Mouse (Mus musculus): Measurements from ENCODE around the gene Sac3d1. TPM values are rescaled to one million over a fixed set of nuclear protein-coding genes. Genes with fewer than 3 reads are reported as not detected.

Gene Sac3d1
- polyA plus RNA-seq, 1 experiment from 2014 or later = 70.0 TPM

DNA sequence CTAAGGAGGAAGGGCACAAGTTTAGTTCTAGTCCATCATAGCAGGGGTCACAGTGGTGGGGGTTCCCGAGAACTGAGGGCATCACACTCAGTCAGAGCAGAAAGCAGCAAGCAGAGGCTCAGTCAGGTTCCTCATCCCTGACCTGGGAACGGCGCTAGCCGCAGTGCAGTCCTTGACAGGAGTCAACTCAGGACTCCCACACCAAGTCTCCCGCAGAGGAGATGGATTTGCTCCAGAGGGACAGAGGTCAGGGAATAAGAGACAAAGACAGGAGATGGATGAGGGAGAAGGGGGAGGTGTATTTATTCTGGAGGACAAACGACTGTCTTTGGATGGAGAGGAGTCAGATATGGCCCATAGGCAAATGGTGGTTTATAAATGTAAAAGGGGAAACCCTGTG is 5.3 kb downstream of the Sac3d1 start:
- Histone ChIP-seq H3K4me1 (peaks cover 17% of the 10 kb centered on the region), H3K9me3 (replicated peaks) (no peaks in the 10 kb centered on the region), H3K27me3 (ENCODE audit: low read depth, poor library complexity, severe bottlenecking) (no peaks in the 10 kb centered on the region), H3K27ac (replicated peaks) (no peak overlapping the region), H3K4me3 (no peak overlapping the region), H3K36me3 (peaks cover 57% of the 10 kb centered on the region)
- DNase-seq (ENCODE audit: low spot score) = no peak
- WGBS = 77% methylated on average over 6 of the region's 6 CpGs

GRCm38 (mm10) chr19:6105586-6105985 is 12.9 kb downstream of the Sac3d1 start, which contains the start of gene Naaladl1:
Gene Naaladl1 (plus strand): TSS chr19:6105782.
- H3K36me3 ChIP-seq = 0 out of 2 replicates have a peak, but pooled peaks cover 8% of the 10 kb centered on the region
- H3K4me3 ChIP-seq = no peak within 1 kb of the TSS
- no peaks in the 10 kb centered on the region for H3K27me3 ChIP-seq (ENCODE audit: low read depth, poor library complexity, severe bottlenecking)
- no peak within 1 kb of the TSS for H3K27ac ChIP-seq (replicated peaks)
- WGBS = 86% methylated on average over 7 of the region's 7 CpGs
- H3K9me3 ChIP-seq (replicated peaks) = no peaks in the 10 kb centered on the region
- no peaks in the 10 kb centered on the region for H3K4me1 ChIP-seq
- no peak for DNase-seq (ENCODE audit: low spot score)

DNA sequence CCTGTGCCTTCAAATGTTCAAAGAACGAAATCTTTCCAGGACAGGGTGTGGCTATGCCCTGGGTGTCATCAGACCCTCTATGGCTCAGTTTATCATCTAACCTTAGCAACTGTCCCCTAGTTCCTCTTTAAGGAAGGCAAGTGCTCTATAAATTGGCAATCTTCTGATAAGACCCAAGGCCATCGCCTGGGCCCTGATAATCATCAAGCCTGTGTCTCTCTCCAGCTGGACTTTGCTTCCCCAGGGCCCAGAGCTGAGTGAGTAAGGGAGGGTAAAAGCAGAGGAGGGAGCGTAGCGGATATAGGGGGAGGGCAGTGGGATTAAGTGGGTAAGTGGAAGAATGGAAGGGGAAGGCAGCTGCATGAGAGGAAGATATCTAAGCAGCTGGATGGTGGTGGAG is 14.0 kb downstream of the Sac3d1 start:
- 82% methylated on average over 4 of the region's 4 CpGs for WGBS
- no peaks in the 10 kb centered on the region for H3K27me3 ChIP-seq (ENCODE audit: low read depth, poor library complexity, severe bottlenecking)
- H3K4me1 ChIP-seq = no peaks in the 10 kb centered on the region
- peaks cover 18% of the 10 kb centered on the region for H3K36me3 ChIP-seq
- H3K9me3 ChIP-seq (replicated peaks) = no peaks in the 10 kb centered on the region
- H3K4me3 ChIP-seq = no peak overlapping the region
- no peak for DNase-seq (ENCODE audit: low spot score)
- no peak overlapping the region for H3K27ac ChIP-seq (replicated peaks)

GRCm38 (mm10) chr19:6102169-6102853 is 16.1 kb downstream of the Sac3d1 start:
- no peak overlapping the region for H3K27ac ChIP-seq (replicated peaks)
- peaks cover 28% of the 10 kb centered on the region for H3K36me3 ChIP-seq
- H3K4me1 ChIP-seq = no peaks in the 10 kb centered on the region
- no peaks in the 10 kb centered on the region for H3K9me3 ChIP-seq (replicated peaks)
- no peaks in the 10 kb centered on the region for H3K27me3 ChIP-seq (ENCODE audit: low read depth, poor library complexity, severe bottlenecking)
- H3K4me3 ChIP-seq = no peak overlapping the region
- no peak for DNase-seq (ENCODE audit: low spot score)
- 83% methylated on average over 6 of the region's 6 CpGs for WGBS

DNA sequence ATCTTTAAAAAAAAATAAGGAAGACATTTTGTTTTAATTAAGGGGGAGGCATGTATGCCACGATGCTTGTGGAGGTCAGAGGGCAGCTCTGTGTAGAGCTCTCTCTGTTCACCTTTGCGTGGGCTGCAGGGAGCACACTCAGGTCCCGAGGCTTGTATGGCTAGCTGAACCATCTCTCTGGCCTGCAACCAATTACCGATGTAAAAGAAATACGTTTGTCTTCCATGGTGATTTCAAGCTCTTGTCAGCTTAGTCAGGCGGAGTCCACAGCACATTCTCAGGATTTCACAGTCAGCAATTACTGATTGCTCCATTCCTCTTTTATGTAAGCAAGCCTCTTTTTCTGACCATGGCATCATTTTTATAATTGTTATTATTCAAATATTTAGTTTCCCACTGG is 17.3 kb downstream of the Sac3d1 start:
- H3K4me3 ChIP-seq = no peak overlapping the region
- H3K36me3 ChIP-seq = peaks cover 34% of the 10 kb centered on the region
- no peak for DNase-seq (ENCODE audit: low spot score)
- no peaks in the 10 kb centered on the region for H3K4me1 ChIP-seq
- no peak overlapping the region for H3K27ac ChIP-seq (replicated peaks)
- H3K9me3 ChIP-seq (replicated peaks) = no peaks in the 10 kb centered on the region
- 76% methylated on average over 6 of the region's 6 CpGs for WGBS
- H3K27me3 ChIP-seq (ENCODE audit: low read depth, poor library complexity, severe bottlenecking) = no peaks in the 10 kb centered on the region

GRCm38 (mm10) chr19:6097847-6098246 is 20.6 kb downstream of the Sac3d1 start:
- H3K4me3 ChIP-seq = no peak overlapping the region
- no peak for DNase-seq (ENCODE audit: low spot score)
- WGBS = 91% methylated on average over 3 of the region's 3 CpGs
- H3K27me3 ChIP-seq (ENCODE audit: low read depth, poor library complexity, severe bottlenecking) = no peaks in the 10 kb centered on the region
- no peak overlapping the region for H3K27ac ChIP-seq (replicated peaks)
- no peaks in the 10 kb centered on the region for H3K4me1 ChIP-seq
- H3K36me3 ChIP-seq = peaks cover 68% of the 10 kb centered on the region
- H3K9me3 ChIP-seq (replicated peaks) = no peaks in the 10 kb centered on the region

GRCm38 (mm10) chr19:6094119-6094518 is 24.3 kb downstream of the Sac3d1 start, which contains the start of gene AC131692.1:
Gene AC131692.1 (plus strand): TSS chr19:6094419.
- no peaks in the 10 kb centered on the region for H3K9me3 ChIP-seq (replicated peaks)
- H3K27ac ChIP-seq (replicated peaks) = no peak within 1 kb of the TSS
- no peak for DNase-seq (ENCODE audit: low spot score)
- H3K36me3 ChIP-seq = peaks cover 92% of the 10 kb centered on the region
- no peaks in the 10 kb centered on the region for H3K27me3 ChIP-seq (ENCODE audit: low read depth, poor library complexity, severe bottlenecking)
- H3K4me3 ChIP-seq = no peak within 1 kb of the TSS
- WGBS = 94% methylated on average over 7 of the region's 7 CpGs
- H3K4me1 ChIP-seq = no peaks in the 10 kb centered on the region

GRCm38 (mm10) chr19:6088841-6089240 is 29.6 kb downstream of the Sac3d1 start:
- H3K9me3 ChIP-seq (replicated peaks) = no peaks in the 10 kb centered on the region
- H3K27me3 ChIP-seq (ENCODE audit: low read depth, poor library complexity, severe bottlenecking) = no peaks in the 10 kb centered on the region
- H3K4me1 ChIP-seq = peaks cover 16% of the 10 kb centered on the region
- no peak overlapping the region for H3K27ac ChIP-seq (replicated peaks)
- no peak for DNase-seq (ENCODE audit: low spot score)
- H3K36me3 ChIP-seq = peaks cover 78% of the 10 kb centered on the region
- H3K4me3 ChIP-seq = no peak overlapping the region
- WGBS = 95% methylated on average over 13 of the region's 13 CpGs

DNA sequence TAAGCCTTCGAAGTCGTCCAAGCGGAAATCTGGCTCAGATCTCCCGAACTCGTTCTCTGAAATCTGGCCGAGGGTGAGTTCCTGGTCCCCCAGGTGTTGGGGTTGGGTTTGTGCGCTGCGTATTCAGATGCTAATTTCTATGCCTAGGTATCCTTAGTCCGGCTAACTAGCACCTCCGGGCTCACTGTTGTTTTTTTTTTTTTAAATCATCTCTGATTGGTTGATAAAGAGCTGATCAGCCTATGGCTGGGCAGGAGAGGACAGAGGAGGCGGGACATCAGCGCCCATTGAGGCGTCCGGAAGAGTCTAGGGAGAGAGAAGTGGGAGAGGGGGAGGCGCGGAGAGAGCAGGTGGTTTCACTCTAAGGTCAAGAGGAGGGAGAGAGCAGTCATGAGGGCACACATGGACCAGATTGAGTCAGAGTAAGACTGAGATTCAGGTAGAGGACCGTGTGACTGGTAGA is 33.0 kb downstream of the Sac3d1 start:
- Histone ChIP-seq H3K27ac (replicated peaks) (peak overlapping the region; percentile 89), H3K36me3 (peaks cover 68% of the 10 kb centered on the region), H3K4me1 (peaks cover 22% of the 10 kb centered on the region), H3K9me3 (replicated peaks) (no peaks in the 10 kb centered on the region), H3K27me3 (ENCODE audit: low read depth, poor library complexity, severe bottlenecking) (no peaks in the 10 kb centered on the region), H3K4me3 (peak overlapping the region; percentile 87)
- WGBS = under 1% methylated on average over 17 of the region's 17 CpGs
- DNase-seq (ENCODE audit: low spot score) = peak; percentile 71

GRCm38 (mm10) chr19:6084478-6085248 is 33.8 kb downstream of the Sac3d1 start, which contains the start of the genes Zfpl1 and Cdca5:
Gene Zfpl1 (minus strand): TSS chr19:6084956.
Gene Cdca5 (plus strand): TSS chr19:6084983.
- Histone ChIP-seq H3K9me3 (replicated peaks) (no peaks in the 10 kb centered on the region), H3K4me3 (peak within 1 kb of the TSS; percentile 87), H3K4me1 (peaks cover 22% of the 10 kb centered on the region), H3K27me3 (ENCODE audit: low read depth, poor library complexity, severe bottlenecking) (no peaks in the 10 kb centered on the region), H3K27ac (replicated peaks) (peak within 1 kb of the TSS; percentile 89), H3K36me3 (peaks cover 68% of the 10 kb centered on the region)
- under 1% methylated on average over 58 of the region's 58 CpGs for WGBS
- peak; percentile 97 for DNase-seq (ENCODE audit: low spot score)

GRCm38 (mm10) chr19:6082156-6082555 is 36.3 kb downstream of the Sac3d1 start, which contains the start of gene Gm28374:
Gene Gm28374 (minus strand): TSS chr19:6082256.
- Histone ChIP-seq H3K27ac (replicated peaks) (no peak within 1 kb of the TSS), H3K4me3 (peak within 1 kb of the TSS; percentile 24; the same call in 1 of the 2 replicates), H3K27me3 (ENCODE audit: low read depth, poor library complexity, severe bottlenecking) (no peaks in the 10 kb centered on the region), H3K9me3 (replicated peaks) (no peaks in the 10 kb centered on the region), H3K36me3 (peaks cover 48% of the 10 kb centered on the region), H3K4me1 (peaks cover 33% of the 10 kb centered on the region)
- DNase-seq (ENCODE audit: low spot score) = no peak
- 91% methylated on average over 9 of the region's 9 CpGs for WGBS

GRCm38 (mm10) chr19:6079983-6080480 is 38.4 kb downstream of the Sac3d1 start, which contains the start of gene Tmem262:
Gene Tmem262 (plus strand): TSS chr19:6080033.
- 92% methylated on average over 12 of the region's 12 CpGs for WGBS
- H3K27me3 ChIP-seq (ENCODE audit: low read depth, poor library complexity, severe bottlenecking) = no peaks in the 10 kb centered on the region
- H3K4me3 ChIP-seq = peak within 1 kb of the TSS; percentile 4; the same call in 1 of the 2 replicates
- DNase-seq (ENCODE audit: low spot score) = no peak
- H3K36me3 ChIP-seq = peaks cover 41% of the 10 kb centered on the region
- no peak within 1 kb of the TSS for H3K27ac ChIP-seq (replicated peaks)
- peaks cover 40% of the 10 kb centered on the region for H3K4me1 ChIP-seq
- no peaks in the 10 kb centered on the region for H3K9me3 ChIP-seq (replicated peaks)
